Mouse (Mus musculus): ENCODE measurements around the gene Hapln3.

The Hapln3 gene

GRCm38 (mm10) chr7:79130843-79131444 is at the start of gene Hapln3:
Hapln3 (minus strand) TSS chr7:79131018.
- DNase-seq (ENCODE audit: low spot score in 2 of 2): no peak

- DNase-seq (ENCODE audit: low spot score in 2 of 2): no peak
Observed at GRCm38 (mm10) chr7:79173800-79174199, 43.0 kb upstream of the Hapln3 start.

DNA sequence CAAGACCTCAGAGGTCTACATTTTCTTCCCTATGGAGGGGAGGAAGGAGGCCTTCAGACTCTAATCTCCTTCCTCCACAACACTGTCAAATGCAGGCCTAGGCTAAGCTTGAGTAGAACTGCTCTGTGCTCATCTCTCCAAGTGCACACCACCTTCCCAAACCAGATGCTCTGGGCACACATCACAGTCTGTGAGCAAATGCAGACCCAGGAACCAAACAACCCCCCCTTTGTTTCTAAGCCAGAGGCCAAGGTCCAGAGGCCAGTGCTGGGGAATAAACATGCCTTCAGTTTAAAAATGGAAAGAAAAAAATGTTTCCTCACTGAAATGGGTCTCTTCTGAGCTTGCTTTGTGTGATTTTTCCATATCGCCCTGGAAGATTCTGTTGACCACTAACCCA is 41.0 kb upstream of the Hapln3 start:
- no peak for DNase-seq (ENCODE audit: low spot score in 2 of 2)

DNA sequence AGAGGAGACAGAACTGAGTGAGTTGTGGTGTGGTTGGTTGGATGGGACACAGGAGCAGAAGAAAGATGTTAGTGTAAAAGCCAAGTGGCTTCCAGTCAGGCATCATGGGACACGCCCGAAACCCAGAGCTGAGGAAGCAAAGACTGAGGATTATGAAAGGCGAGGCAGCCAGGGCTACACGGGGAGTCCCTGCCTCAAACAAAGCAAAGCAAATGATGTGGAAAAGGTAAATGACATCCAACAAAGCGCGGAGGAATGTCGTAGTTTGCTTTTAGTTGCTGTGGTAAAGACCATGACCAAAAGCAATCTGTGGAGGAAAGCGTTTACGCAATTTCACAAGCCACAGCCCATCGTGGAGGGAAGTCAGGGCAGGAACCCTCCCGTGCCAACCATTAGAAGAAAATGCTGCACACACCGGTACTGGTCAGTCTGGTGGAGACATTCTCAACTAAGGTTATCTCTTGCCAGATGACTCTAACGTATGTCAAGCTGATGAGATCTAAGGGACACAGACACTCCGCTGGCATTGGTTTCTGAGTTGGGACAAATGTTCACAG is 36.3 kb upstream of the Hapln3 start:
- no peak for DNase-seq (ENCODE audit: low spot score in 2 of 2)

GRCm38 (mm10) chr7:79159406-79159805 is 28.6 kb upstream of the Hapln3 start:
- no peak for DNase-seq (ENCODE audit: low spot score in 2 of 2)

- DNase-seq (ENCODE audit: low spot score in 2 of 2): no peak
Observed at GRCm38 (mm10) chr7:79149522-79149921, 18.7 kb upstream of the Hapln3 start.

DNA sequence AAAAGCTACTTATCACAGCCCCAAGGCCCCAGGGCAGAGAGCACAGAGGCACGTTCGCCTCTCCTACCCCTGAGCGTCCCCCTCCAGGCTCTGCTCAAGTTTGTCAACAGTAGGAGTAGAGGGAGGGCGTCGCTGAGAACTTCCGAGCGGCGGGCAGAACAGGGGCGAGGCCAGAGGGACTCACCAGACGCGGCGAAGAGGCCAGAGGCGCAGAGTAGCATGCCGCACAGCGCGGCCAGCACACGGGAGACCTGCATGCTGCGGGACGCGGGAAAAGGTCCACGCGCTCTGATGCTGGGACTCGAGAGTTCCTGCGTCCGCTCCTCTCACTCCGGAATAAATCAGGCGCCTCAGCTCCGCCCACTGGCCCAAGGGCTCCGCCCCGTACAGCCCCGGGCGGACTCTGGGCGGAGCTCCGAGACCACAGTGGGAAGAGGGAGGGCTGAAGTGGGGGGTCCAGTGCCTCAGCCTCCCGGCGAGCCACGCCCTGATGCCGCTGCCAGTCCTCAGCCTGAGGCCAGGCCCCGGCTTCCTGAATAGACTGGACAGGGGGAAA is 18.0 kb upstream of the Hapln3 start, which contains the start of gene Mfge8:
Gene Mfge8, minus strand, starts transcription at position 350 of the 556 bp plus-strand sequence.
- DNase-seq (ENCODE audit: low spot score in 2 of 2): peak; percentile 94 to 95

- no peak for DNase-seq (ENCODE audit: low spot score in 2 of 2)
Observed at GRCm38 (mm10) chr7:79147931-79148653, 17.3 kb upstream of the Hapln3 start.

GRCm38 (mm10) chr7:79147011-79147837 is 16.4 kb upstream of the Hapln3 start:
- DNase-seq (ENCODE audit: low spot score in 2 of 2): peak; percentile 40 to 61

GRCm38 (mm10) chr7:79140897-79141296 is 10.1 kb upstream of the Hapln3 start:
- peak; percentile 59 to 75 for DNase-seq (ENCODE audit: low spot score in 2 of 2)

DNA sequence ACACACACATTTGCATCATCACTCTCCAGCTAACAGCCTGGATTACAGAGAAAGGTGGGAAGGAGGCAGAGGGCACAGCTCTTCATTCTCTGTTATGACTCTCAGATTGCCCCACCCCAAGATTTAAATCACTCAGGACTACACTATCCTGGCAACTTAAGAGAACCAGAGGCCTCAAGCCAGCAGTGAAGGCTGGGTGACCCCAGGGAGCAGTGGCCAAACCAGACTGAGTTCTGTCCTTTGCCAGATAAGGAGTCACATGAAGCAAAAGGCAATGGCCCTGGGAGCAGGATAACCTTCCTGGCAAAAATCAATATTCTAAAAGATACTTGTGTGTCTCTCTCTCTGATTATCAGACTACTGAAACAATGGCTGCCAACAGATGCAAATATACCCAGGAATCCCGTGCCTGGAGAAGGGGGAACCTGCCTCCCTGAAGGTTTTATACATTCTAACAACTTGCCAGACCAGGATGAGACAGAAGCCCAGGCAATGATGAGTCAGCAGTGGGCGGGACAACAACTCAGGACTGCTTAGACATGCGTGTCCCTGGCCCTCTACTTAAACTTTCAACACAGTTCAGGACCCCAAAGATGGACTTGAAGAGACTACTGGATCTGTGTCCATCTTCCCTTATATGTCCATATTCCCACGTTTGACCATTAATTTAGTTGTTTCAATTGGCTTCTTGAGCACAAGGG is 9.2 kb upstream of the Hapln3 start:
- no peak for DNase-seq (ENCODE audit: low spot score in 2 of 2)

DNA sequence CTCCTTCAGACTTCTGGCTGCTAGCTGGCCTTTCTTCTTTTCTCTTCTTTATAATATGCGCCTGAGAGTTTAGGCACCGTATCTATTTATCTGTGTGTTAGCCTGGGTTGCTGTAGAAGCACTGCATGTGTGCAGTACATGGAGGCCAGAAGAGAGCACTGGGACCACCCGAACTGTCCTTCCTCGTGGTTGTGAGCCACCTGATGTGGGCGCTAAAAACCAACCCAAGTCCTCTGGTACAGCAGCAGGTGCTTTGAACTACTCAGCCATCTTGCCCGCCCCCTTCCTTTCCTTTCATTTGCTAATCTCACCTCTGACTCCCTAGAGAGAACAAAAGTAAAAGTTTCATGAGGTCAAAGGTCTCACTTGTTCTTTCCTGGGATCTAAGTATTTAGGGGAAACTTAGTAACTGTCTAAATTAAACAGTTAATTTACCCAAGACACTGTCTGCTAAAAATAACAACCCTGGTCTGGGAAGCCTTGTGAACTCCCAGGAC is 8.6 kb upstream of the Hapln3 start:
- DNase-seq (ENCODE audit: low spot score in 2 of 2): no peak

DNA sequence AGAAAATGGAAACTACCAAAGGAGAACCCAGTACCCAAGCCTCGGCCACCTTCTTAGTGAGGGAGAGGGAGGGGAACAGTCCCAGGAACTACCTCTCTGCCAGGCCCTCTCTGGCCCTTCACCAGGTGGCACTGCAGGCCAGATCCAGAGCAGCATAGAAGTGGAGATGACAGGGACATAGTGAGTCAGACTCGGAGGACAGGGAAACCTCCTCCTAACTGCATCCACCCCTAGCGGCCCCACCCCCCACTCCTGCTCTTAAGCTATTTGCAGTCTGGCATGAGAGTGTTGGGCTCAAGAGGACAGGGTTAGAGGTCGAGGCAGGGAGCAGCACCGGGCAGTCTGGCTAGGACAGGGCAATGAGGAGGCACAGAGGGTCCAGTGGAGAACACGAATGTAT is 2.6 kb upstream of the Hapln3 start:
- DNase-seq (ENCODE audit: low spot score in 2 of 2): no peak

DNA sequence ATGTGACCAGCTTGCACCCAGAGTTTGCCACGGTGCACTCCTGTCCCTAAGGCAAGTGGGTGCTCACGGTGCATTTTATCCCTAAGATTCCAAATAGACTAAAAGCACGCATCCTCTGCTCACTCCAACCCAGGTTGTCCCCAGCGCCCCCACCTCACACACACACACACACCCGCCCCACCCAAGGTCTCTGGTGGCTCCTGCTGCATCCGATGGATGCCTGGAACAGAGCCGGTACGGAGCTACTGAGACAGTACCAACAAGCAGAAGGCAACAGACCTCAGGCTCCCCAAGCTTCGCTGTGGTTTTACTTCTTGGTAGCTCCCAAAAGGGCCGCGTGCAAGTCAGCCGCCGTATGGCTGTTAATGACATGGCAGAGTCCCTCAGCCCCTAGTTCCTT is 433 bp downstream of the Hapln3 start:
- DNase-seq (ENCODE audit: low spot score in 2 of 2): no peak

DNA sequence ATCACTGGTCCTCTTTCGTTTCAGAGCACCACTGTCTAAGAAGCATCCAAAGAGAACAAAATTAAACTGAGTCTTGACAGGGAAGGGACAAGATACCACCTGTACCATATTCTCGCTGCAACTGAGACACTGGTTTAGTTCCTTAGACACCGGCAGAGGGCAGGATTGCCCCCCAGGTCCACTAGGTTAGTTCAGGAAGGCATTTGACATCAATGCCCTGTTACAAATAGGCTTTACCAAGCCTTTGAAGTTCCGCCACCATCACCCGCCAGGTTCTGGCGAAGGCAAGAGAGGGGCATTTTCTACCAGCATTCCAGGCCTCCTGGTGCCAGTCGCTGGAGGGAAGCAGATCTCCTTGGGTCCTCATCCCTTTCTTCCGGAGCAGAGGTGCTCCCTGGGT is 935 bp downstream of the Hapln3 start:
- DNase-seq (ENCODE audit: low spot score in 2 of 2): no peak

GRCm38 (mm10) chr7:79123465-79123864 is 7.4 kb downstream of the Hapln3 start:
- DNase-seq (ENCODE audit: low spot score in 2 of 2): no peak

DNA sequence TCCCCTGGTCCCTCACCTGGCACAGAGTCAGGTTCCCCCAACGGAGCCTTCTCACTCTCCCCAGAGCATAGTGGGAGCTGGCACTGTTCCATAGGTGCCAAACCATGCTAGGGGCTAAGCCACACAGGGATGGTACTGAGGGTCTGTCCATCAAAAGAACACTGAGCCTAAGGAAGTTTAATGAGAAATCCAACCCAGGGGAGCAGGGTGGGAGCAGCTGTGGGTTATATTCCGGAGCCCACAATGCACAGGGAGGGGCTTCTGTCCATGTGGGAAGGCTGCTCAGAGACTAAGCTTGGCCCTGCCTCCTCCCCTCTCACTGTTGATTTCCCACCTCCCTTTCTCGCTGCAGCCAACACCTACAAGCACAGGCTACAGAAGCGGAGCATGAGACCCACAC is 17.0 kb downstream of the Hapln3 start:
- no peak for DNase-seq (ENCODE audit: low spot score in 2 of 2)

DNA sequence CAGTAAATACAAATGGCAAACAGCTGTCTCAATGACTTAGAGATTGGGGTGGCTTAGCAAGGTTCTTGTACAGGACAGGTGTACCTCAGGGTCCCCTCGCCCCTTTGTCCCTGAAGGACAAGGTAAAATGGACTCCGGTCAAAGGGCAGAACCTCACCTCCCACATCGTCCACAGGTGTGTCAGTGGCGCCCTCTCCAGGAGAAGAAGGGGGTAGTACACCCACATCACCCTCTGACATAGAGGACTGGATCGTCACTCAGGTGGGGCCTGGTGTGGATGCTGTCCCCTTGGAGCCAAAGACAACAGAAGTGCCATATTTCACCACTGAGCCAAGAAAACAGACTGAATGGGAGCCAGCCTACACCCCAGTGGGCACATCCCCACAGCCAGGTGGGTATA is 34.3 kb downstream of the Hapln3 start:
- DNase-seq (ENCODE audit: low spot score in 2 of 2): no peak

DNA sequence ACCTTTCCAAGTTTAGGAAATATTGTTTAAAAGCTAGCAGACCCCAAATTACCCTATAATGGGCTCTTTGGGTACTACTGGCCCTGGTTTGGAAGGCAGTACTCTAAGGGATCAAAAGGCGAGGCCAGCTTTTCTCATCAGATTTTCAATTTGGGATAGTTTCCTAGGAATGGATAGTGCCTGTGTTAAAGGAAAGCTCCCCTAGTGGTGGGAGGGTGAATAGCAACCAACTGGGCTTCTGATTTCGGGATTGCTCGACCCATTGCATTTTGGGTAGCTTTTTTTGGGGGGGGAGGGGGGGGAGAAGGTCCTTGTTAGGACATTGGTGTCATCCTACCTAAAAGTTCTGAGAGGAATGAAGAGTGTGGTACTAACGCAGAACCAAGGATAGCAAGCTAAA is 41.7 kb downstream of the Hapln3 start:
- no peak for DNase-seq (ENCODE audit: low spot score in 2 of 2)

DNA sequence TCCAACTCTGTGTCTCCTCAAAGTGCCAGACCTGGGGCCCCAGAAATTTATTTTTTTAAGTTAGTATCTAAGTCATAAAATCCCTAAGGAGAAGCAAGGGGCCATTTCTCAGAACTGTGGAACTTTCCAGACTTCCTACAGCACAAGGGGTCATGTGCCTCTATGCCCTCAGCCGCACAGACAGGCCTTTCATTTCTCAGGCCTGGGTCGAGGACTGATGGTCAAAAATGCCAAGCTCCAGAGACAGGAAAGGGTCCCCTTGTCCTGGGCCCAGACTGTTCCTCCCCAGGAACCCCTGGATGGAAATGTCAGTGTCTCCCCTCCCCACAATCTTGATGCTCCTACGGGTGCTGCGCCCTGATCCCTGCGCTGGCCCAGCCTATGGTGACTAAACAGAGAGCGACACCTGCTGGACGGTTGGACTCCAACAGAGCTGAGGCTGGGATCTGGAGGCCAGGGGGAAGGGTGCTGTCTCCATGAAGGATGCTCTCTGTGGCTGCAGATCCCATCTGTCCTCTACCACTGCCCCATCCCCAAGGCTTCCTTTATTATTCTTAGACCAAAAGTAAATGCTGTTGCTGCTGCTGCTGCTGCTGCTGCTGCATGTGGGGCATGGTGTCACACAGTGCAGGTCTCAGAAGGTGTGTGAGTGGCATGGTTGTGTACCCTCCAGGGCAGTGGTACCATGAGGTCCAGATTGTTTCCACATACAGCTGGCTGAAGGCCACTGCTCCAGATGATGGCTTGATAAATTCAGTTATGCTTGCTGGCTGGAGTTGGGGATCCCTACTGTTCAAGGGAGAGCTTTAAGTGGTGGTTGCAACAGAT is 50.0 kb downstream of the Hapln3 start:
- DNase-seq (ENCODE audit: low spot score in 2 of 2): peak; percentile 10 to 21
